Mouse (Mus musculus) myocyte (in vitro differentiated cells): Measurements from ENCODE around the gene Rbms3.

Experiments
- E2F4 ChIP-seq: IDR thresholded peaks from one replicate; pipeline ENCODE4 v1.6.1; 2011; ENCODE audit warnings: mild to moderate bottlenecking, control low read depth, moderate library complexity; ENCODE audit not compliant: insufficient read depth
- POLR2A ChIP-seq: IDR thresholded peaks from one replicate; pipeline ENCODE4 v1.6.1; 2011; ENCODE audit warnings: low read depth, mild to moderate bottlenecking, control low read depth, moderate library complexity; ENCODE audit not compliant: insufficient read length
- USF1 ChIP-seq: IDR thresholded peaks from one replicate; pipeline ENCODE4 v1.6.1; 2011; ENCODE audit warnings: low read depth, mild to moderate bottlenecking, control low read depth, moderate library complexity

- TF ChIP-seq POLR2A: no peak
- TF ChIP-seq USF1: no peak
- no peak for TF ChIP-seq E2F4
Measured at GRCm38 (mm10) chr9:117163143-117163542, 466.6 kb downstream of the Rbms3 start.
